Mouse (Mus musculus) adrenal gland, adult 18-20 months (tissue): ENCODE data around the gene Cxcl13. TPM values are rescaled to one million over a fixed set of nuclear protein-coding genes. Genes with fewer than 3 reads are reported as not detected.

ENCODE experiments used
- DNase-seq, 2 experiments: peaks; one replicate each; pipeline ENCODE4 v3.0.0; 2021 to 2022; ENCODE audit warnings: low spot score in 2 of 2
- total RNA-seq, 2 experiments: library from RNA; stranded (reverse); gene quantifications; 1 replicate in 1 of 2; 2 replicates in 1 of 2; pipeline ENCODE4 v1.2.3; 2021

Cxcl13 gene
- total RNA-seq, 2 experiments from 2014 or later, result 2.1 to 2.6 TPM

- DNase-seq, result no peak
Observed at GRCm38 (mm10) chr5:95983797-95984486, 27.2 kb downstream of the Cxcl13 start.

GRCm38 (mm10) chr5:95991339-95992292 is 34.9 kb downstream of the Cxcl13 start:
- DNase-seq, result no peak

DNA sequence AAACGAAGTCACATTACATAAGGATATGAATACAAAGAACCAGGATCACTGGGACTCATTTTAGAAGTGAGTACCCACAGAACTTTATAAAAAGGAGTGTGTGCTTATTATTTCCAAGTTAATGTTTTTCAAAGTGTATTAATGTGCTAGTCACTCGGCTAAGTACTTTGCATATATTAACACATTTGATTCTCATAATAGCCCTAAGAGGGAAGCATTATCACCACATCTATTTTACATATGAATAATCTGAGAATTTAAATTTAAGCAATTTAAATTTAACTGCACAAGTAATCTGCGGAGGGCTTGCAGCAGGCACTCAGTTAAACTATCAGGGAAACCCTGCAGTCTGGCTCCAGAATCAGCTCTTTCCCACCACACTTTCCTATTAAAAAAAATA is 40.5 kb downstream of the Cxcl13 start:
- no peak for DNase-seq

DNA sequence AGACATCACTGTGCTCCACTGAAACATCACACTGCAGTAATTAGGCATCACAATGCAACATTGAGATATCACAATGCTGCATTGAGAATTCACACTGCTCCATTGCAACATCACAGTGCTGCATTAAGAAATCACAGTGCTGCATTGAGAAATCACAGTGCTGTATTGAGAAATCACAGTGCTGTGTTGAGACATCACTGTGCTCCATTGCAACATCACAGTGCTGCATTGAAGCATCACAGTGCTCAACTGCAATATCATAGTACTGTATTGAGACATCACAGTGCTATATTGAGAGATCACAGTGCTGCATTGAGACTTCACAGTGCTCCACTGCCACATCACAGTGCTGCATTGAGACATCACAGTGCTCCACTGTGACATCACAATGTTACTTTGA is 46.6 kb downstream of the Cxcl13 start:
- no peak for DNase-seq

GRCm38 (mm10) chr5:96008274-96008842 is 51.6 kb downstream of the Cxcl13 start:
- no peak for DNase-seq

- no peak for DNase-seq
Observed at GRCm38 (mm10) chr5:96009076-96009475, 52.3 kb downstream of the Cxcl13 start.

Other genes with a start within 250 kb of the Cxcl13 start
- not detected for gene Gm7978, start 220.8 kb upstream of the Cxcl13 start, total RNA-seq
- gene Gm7982, start 214.9 kb upstream of the Cxcl13 start, total RNA-seq, result not detected
- gene E330014E10Rik, start 181.0 kb upstream of the Cxcl13 start, total RNA-seq, result not detected
- 10 to 100 TPM; 48.7 to 84.9 TPM for gene Cnot6l, start 207.2 kb downstream of the Cxcl13 start, total RNA-seq